Mouse (Mus musculus): ENCODE results near the gene Aftph. TPM values are rescaled to one million over a fixed set of nuclear protein-coding genes. Genes with fewer than 3 reads are reported as not detected.
"Not testable (repeated sequence)": the region's sequence is repeated elsewhere in the genome, so short reads cannot be mapped to it uniquely, and the experiment has no call there.

Gene Aftph
- 10 to 100 TPM; 21.5 to 22.0 TPM for total RNA-seq (2021)
- long read RNA-seq, experiment 1, transcript Aftph-201 (9 exons, 3,998 nt) = major isoform, 6 of 9 reads
- long read RNA-seq, experiment 1, partial matches to known transcripts = 1 of 9 reads
- long read RNA-seq, experiment 1, other reads (novel, unspliced or antisense) = 2 of 9 reads
- long read RNA-seq, experiment 2, transcript Aftph-201 (9 exons, 3,998 nt) = major isoform, 8 of 13 reads
- long read RNA-seq, experiment 2, partial matches to known transcripts = 0 of 13 reads
- long read RNA-seq, experiment 2, other reads (novel, unspliced or antisense) = 5 of 13 reads

- intact Hi-C loops (cut with DNase I) = loop anchor here (2.0 to 10.0 kb wide), 4 partner anchors 93 to 494 kb away; partner anchors contain the start of genes Cep68 and Lgalsl
- Histone ChIP-seq H3K4me3 (peak within 1 kb of the TSS; percentile 89), H3K27ac (peak within 1 kb of the TSS; percentile 91)
- peak; percentile 99 for DNase-seq
- no peak for TF ChIP-seq CTCF (IDR thresholded peaks at IDR 0.05)
Observed at GRCm38 (mm10) chr11:20741201-20742100, at the start of gene Aftph. Gene Aftph, minus strand, starts transcription at chr11:20741589.

GRCm38 (mm10) chr11:20789015-20789414, 47.6 kb upstream of the Aftph start:
- TF ChIP-seq CTCF (IDR thresholded peaks at IDR 0.05) = no peak
- H3K4me3 ChIP-seq = no peak overlapping the region
- no peak overlapping the region for H3K27ac ChIP-seq
- intact Hi-C loops (cut with DNase I) = no loop called here
- DNase-seq = no peak

GRCm38 (mm10) chr11:20788070-20788469, 46.7 kb upstream of the Aftph start:
- TF ChIP-seq CTCF (IDR thresholded peaks at IDR 0.05) = no peak
- no peak overlapping the region for H3K4me3 ChIP-seq
- DNase-seq = no peak
- intact Hi-C loops (cut with DNase I) = no loop called here
- H3K27ac ChIP-seq = no peak overlapping the region

DNA sequence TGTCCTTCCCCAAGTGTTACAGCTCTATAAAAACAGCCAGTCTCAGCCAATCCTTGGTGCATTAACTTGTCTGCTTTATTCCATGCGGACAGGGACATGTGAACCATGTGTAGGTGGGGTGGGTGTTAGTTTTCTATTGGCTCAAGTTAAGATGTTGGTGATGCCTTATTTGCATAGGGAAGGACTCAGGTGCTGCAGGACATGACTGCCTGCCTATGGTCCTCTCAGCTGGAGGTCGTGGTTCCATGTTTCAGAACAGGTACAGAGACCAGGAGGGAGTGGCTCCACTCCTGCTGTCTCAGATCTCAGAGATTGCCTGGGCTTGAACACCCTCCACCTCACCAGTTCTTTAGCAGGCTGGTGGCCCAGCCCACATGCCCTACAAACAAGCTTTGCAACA, 44.8 kb upstream of the Aftph start:
- TF ChIP-seq CTCF (IDR thresholded peaks at IDR 0.05) = no peak
- intact Hi-C loops (cut with DNase I) = no loop called here
- Histone ChIP-seq H3K4me3 (no peak overlapping the region), H3K27ac (no peak overlapping the region)
- no peak for DNase-seq

- intact Hi-C loops (cut with DNase I) = no loop called here
- DNase-seq = no peak
- Histone ChIP-seq H3K27ac (no peak overlapping the region), H3K4me3 (no peak overlapping the region)
- TF ChIP-seq CTCF (IDR thresholded peaks at IDR 0.05) = no peak
Observed at GRCm38 (mm10) chr11:20785186-20785585, 43.8 kb upstream of the Aftph start.

DNA sequence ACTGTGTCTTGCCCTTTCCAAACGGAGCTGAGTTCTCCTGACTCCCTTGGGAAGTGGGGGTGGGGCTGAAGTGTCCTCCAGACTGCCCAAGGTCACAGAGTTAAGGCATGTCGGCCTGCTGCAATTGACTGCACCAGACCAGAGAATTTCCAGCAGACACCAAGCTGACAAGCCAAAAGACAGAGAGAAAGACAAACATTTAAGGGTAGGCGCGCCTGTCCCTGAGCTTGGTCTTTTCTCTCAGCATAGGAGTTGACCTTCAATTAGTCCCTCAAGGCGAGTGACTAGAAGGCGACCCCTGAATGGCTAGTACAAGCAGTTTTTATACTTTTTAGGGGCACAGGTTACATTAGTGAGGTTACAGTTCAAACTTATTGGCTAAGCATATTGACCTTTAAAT, 43.4 kb upstream of the Aftph start:
- Histone ChIP-seq H3K27ac (no peak overlapping the region), H3K4me3 (no peak overlapping the region)
- intact Hi-C loops (cut with DNase I) = no loop called here
- no peak for DNase-seq
- TF ChIP-seq CTCF (IDR thresholded peaks at IDR 0.05) = no peak

- DNase-seq = no peak
- Histone ChIP-seq H3K27ac (no peak overlapping the region), H3K4me3 (no peak overlapping the region)
- intact Hi-C loops (cut with DNase I) = no loop called here
- TF ChIP-seq CTCF (IDR thresholded peaks at IDR 0.05) = no peak
Observed at GRCm38 (mm10) chr11:20783467-20783866, 42.1 kb upstream of the Aftph start.

- intact Hi-C loops (cut with DNase I) = no loop called here
- H3K4me3 ChIP-seq = no peak overlapping the region
- H3K27ac ChIP-seq = no peak overlapping the region
- no peak for DNase-seq
- TF ChIP-seq CTCF (IDR thresholded peaks at IDR 0.05) = no peak
Observed at GRCm38 (mm10) chr11:20782620-20783019, 41.2 kb upstream of the Aftph start.

DNA sequence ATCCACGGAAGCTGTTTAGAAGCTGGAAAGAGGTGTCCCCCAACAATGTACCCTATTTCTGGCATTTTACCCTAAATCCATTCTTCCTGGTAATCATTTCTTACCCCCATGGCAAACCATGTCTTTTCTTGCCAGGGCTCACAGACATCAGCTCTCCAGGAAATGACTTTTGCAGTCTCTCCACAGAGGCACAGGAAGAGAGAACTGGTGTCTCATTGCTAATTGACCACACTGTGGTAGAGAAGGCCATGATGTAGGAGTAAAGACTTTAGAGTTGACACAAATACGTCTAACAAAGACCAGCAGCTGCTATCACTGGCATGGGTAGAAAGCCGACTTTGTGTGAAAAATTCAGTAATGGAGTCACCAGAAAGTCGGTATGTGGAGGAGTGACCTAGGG, 38.9 kb upstream of the Aftph start:
- intact Hi-C loops (cut with DNase I) = no loop called here
- no peak overlapping the region for H3K4me3 ChIP-seq
- TF ChIP-seq CTCF (IDR thresholded peaks at IDR 0.05) = no peak
- DNase-seq = no peak
- no peak overlapping the region for H3K27ac ChIP-seq

GRCm38 (mm10) chr11:20778861-20779563, 37.6 kb upstream of the Aftph start:
- no peak for DNase-seq
- TF ChIP-seq CTCF (IDR thresholded peaks at IDR 0.05) = no peak
- no peak overlapping the region for H3K4me3 ChIP-seq
- intact Hi-C loops (cut with DNase I) = no loop called here
- H3K27ac ChIP-seq = no peak overlapping the region

- TF ChIP-seq CTCF (IDR thresholded peaks at IDR 0.05) = no peak
- Histone ChIP-seq H3K4me3 (no peak overlapping the region), H3K27ac (no peak overlapping the region)
- intact Hi-C loops (cut with DNase I) = no loop called here
- no peak for DNase-seq
Observed at GRCm38 (mm10) chr11:20778298-20778697, 36.9 kb upstream of the Aftph start.

DNA sequence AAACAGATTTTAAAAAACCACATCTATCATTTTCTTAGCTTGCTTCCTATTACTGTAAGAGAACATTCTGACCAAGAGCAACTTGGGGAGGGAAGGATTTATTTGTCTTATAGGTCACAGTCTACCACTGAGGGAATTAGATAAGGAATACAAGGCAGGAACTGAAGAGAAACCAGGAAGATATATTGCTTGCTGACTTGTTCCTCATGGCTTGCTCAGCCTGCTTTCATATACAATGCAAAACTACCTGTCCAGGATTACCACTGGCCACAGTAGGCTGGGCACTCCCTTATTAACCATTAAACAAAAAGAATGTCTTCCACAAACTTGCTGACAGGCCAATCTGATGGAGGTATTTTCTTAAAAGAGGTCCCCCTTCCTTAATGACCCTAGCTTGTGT, 35.3 kb upstream of the Aftph start:
- DNase-seq = no peak
- intact Hi-C loops (cut with DNase I) = no loop called here
- Histone ChIP-seq H3K27ac (no peak overlapping the region), H3K4me3 (no peak overlapping the region)
- TF ChIP-seq CTCF (IDR thresholded peaks at IDR 0.05) = no peak

DNA sequence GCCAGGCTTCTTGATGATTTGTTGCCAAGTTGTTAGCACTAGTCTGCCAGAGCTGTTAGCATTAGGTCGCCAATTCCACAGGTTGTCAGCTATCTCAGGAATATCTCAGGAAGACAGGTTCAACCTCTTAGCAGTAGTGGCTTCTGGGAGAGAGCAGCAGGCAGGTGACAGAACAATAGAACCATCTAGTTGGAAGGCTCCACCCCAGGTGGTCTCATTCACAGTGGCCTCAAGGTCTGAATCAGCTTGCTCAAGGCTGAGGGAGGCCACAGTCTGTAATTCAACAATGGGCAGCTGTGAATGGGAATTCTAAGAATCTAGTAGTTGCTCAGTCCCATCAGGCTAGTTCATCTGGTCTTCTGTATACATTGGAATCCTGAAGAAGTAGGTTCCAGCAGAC, 31.3 kb upstream of the Aftph start:
- H3K27ac ChIP-seq = no peak overlapping the region
- intact Hi-C loops (cut with DNase I) = no loop called here
- no peak for DNase-seq
- no peak for TF ChIP-seq CTCF (IDR thresholded peaks at IDR 0.05)
- no peak overlapping the region for H3K4me3 ChIP-seq

GRCm38 (mm10) chr11:20771827-20772226, 30.4 kb upstream of the Aftph start:
- intact Hi-C loops (cut with DNase I); DNase-seq; H3K4me3 ChIP-seq; H3K27ac ChIP-seq: not testable (repeated sequence)

- H3K27ac ChIP-seq; DNase-seq; H3K4me3 ChIP-seq; intact Hi-C loops (cut with DNase I): not testable (repeated sequence)
Observed at GRCm38 (mm10) chr11:20761984-20762383, 20.6 kb upstream of the Aftph start.

All from gastrocnemius, adult 2 months (tissue).